Mouse (Mus musculus): ENCODE measurements at regions not wholly inside any gene's neighbourhood (a gene's known extent, or its start where the extent isn't known, plus 50 kb on each side); places are given as distances from the start of the nearest gene placed in this dataset.

GRCm38 (mm10) chr15:62331138-62331800, 1408.5 kb upstream of the A1bg start:
- TF ChIP-seq POLR2A (IDR thresholded peaks at IDR 0.05; ENCODE audit: low read depth, low read length) (no peak), CTCF (IDR thresholded peaks at IDR 0.05; ENCODE audit: extremely low read depth, insufficient read length, insufficient replicate concordance, low read depth, low read length) (no peak)

Measured in small intestine, adult 2 months (tissue).